Mouse (Mus musculus) heart, embryonic 14.5 days (tissue): Measurements from ENCODE around the gene Sgms1. TPM values are rescaled to one million over a fixed set of nuclear protein-coding genes. Genes with fewer than 3 reads are reported as not detected.
A peak's percentile ranks its signal among the peaks of the same experiment; 100 is the strongest.
"Not testable (repeated sequence)": the region's sequence is repeated elsewhere in the genome, so short reads cannot be mapped to it uniquely, and the experiment has no call there.

Source experiments
- ATAC-seq: fragments of 200-750 bp; cut with Nextera tagmentation; 2 replicates; pipeline ENCODE4 v1.8.0; 2017; ENCODE audit warnings: low read depth, moderate TSS enrichment; ENCODE audit not compliant: insufficient number of reproducible peaks, insufficient read depth, low FRiP score
- H3K27ac ChIP-seq, 2 experiments: fragments of 200-500 bp in 1 of 2; fragments of 300-500 bp in 1 of 2; sonication (generic) in 1 of 2; replicated peaks in 1 of 2; 2 replicates each; pipeline ENCODE4 v1.5.1; 2012 to 2014; ENCODE audit warnings: low read depth in 2 of 2, low read length in 2 of 2, control low read depth in 1 of 2, mild to moderate bottlenecking in 1 of 2, mixed read lengths in 1 of 2; ENCODE audit not compliant: control insufficient read depth in 1 of 2, insufficient read depth in 1 of 2
- H3K27me3 ChIP-seq: fragments of 300-500 bp; sonication (generic); 2 replicates; pipeline ENCODE4 v1.6.1; 2014; ENCODE audit warnings: mild to moderate bottlenecking, low read length, control low read depth; ENCODE audit not compliant: control insufficient read depth, insufficient read depth
- H3K36me3 ChIP-seq: fragments of 300-500 bp; sonication (generic); 2 replicates; pipeline ENCODE4 v1.6.1; 2014; ENCODE audit warnings: mild to moderate bottlenecking, control low read depth, low read length, mixed read lengths; ENCODE audit not compliant: control insufficient read depth, insufficient read depth
- H3K4me1 ChIP-seq, 2 experiments: fragments of 200-500 bp in 1 of 2; fragments of 300-500 bp in 1 of 2; sonication (generic) in 1 of 2; 2 replicates each; pipeline ENCODE4 v1.6.1; 2012 to 2014; ENCODE audit warnings: low read length in 2 of 2, control low read depth in 1 of 2, mixed read lengths in 1 of 2; ENCODE audit not compliant: control insufficient read depth in 2 of 2, insufficient read depth in 2 of 2
- H3K4me2 ChIP-seq: fragments of 300-500 bp; sonication (generic); 2 replicates; pipeline ENCODE4 v1.6.1; 2014; ENCODE audit warnings: mild to moderate bottlenecking, low read length
- H3K4me3 ChIP-seq, 2 experiments: fragments of 200-500 bp in 1 of 2; fragments of 300-500 bp in 1 of 2; sonication (generic) in 1 of 2; 2 replicates each; pipeline ENCODE4 v1.5.1; 2012 to 2014; ENCODE audit warnings: low read length in 2 of 2, mild to moderate bottlenecking in 2 of 2, control low read depth in 1 of 2, low read depth in 1 of 2, moderate library complexity in 1 of 2; ENCODE audit not compliant: control insufficient read depth in 1 of 2, insufficient read depth in 1 of 2
- H3K9ac ChIP-seq: fragments of 300-500 bp; sonication (generic); 2 replicates; pipeline ENCODE4 v1.6.1; 2014; ENCODE audit warnings: mild to moderate bottlenecking, low read length
- H3K9me3 ChIP-seq: fragments of 300-500 bp; sonication (generic); 2 replicates; pipeline ENCODE4 v1.6.1; 2016; ENCODE audit warnings: low read length, control low read depth; ENCODE audit not compliant: control insufficient read depth
- WGBS: fragments of 180-500 bp; shearing (Covaris S2); extraction: QIAGEN DNeasy Blood & Tissue Kit; methylation state at CpG from one replicate; pipeline ENCODE4 v1.1.7; 2014; 5-methylcytosine and 5-hydroxymethylcytosine counted together
- polyA plus RNA-seq: library from polyadenylated mRNA; unstranded; fragments of >200 nt; fragmentation: Nextera tagmentation; extraction: Ambion mirVana; gene quantifications from 2 replicates; pipeline ENCODE4 v1.2.1, GENCODE M21; 2014

The Sgms1 gene
- polyA plus RNA-seq, 1 experiment from 2014 or later, result 41.3 TPM

GRCm38 (mm10) chr19:32322429-32323035, 67.0 kb downstream of the Sgms1 start:
- no peaks in the 10 kb centered on the region for H3K27me3 ChIP-seq
- H3K27ac ChIP-seq, result peak overlapping the region; percentile 49 to 51; a peak in 2 of 4 replicates
- no peaks in the 10 kb centered on the region for H3K36me3 ChIP-seq
- WGBS, result 24% methylated on average over 3 of the region's 3 CpGs
- no peak overlapping the region for H3K4me2 ChIP-seq
- 0 out of 2 replicates have a peak overlapping the region, but pooled peaks have one; percentile 27 for H3K9ac ChIP-seq
- ATAC-seq, result no peak
- no peaks in the 10 kb centered on the region for H3K9me3 ChIP-seq
- no peak overlapping the region for H3K4me3 ChIP-seq
- H3K4me1 ChIP-seq, result peaks cover 22 to 46% of the 10 kb centered on the region in 2 experiments

- no peak overlapping the region for H3K4me2 ChIP-seq
- no peak overlapping the region for H3K27ac ChIP-seq
- no peak overlapping the region for H3K9ac ChIP-seq
- 61% methylated on average over 4 of the region's 4 CpGs for WGBS
- peaks cover 9 to 27% of the 10 kb centered on the region in 2 experiments for H3K4me1 ChIP-seq
- H3K27me3 ChIP-seq, result no peaks in the 10 kb centered on the region
- H3K9me3 ChIP-seq, result no peaks in the 10 kb centered on the region
- H3K4me3 ChIP-seq, result no peak overlapping the region
- H3K36me3 ChIP-seq, result no peaks in the 10 kb centered on the region
- no peak for ATAC-seq
Observed at GRCm38 (mm10) chr19:32320366-32320666, 69.2 kb downstream of the Sgms1 start.

- Histone ChIP-seq H3K9ac (no peak overlapping the region), H3K4me1 (peaks cover 5 to 21% of the 10 kb centered on the region in 2 experiments), H3K27me3 (no peaks in the 10 kb centered on the region), H3K4me2 (no peak overlapping the region), H3K4me3 (no peak overlapping the region), H3K27ac (no peak overlapping the region), H3K36me3 (no peaks in the 10 kb centered on the region), H3K9me3 (no peaks in the 10 kb centered on the region)
- 80% methylated on average over 12 of the region's 12 CpGs for WGBS
- no peak for ATAC-seq
Observed at GRCm38 (mm10) chr19:32319531-32320365, 69.8 kb downstream of the Sgms1 start.

GRCm38 (mm10) chr19:32319057-32319456, 70.5 kb downstream of the Sgms1 start:
- Histone ChIP-seq H3K4me1 (peaks cover 5 to 18% of the 10 kb centered on the region in 2 experiments), H3K9ac (no peak overlapping the region), H3K27ac (no peak overlapping the region), H3K9me3 (no peaks in the 10 kb centered on the region), H3K4me2 (no peak overlapping the region), H3K27me3 (no peaks in the 10 kb centered on the region), H3K4me3 (no peak overlapping the region), H3K36me3 (no peaks in the 10 kb centered on the region)
- WGBS, result 47% methylated on average over 1 of the region's 1 CpGs
- ATAC-seq, result no peak

GRCm38 (mm10) chr19:32317347-32317746, 72.2 kb downstream of the Sgms1 start:
- H3K9ac ChIP-seq, H3K4me3 ChIP-seq, H3K4me2 ChIP-seq, ATAC-seq, H3K9me3 ChIP-seq, H3K27me3 ChIP-seq, H3K36me3 ChIP-seq, H3K27ac ChIP-seq: not testable (repeated sequence)
- 92% methylated on average over 1 of the region's 1 CpGs for WGBS
- H3K4me1 ChIP-seq, result peaks cover 2 to 14% of the 10 kb centered on the region in 2 experiments

- no peak overlapping the region for H3K4me2 ChIP-seq
- no peak overlapping the region for H3K4me3 ChIP-seq
- H3K9me3 ChIP-seq, result no peaks in the 10 kb centered on the region
- no peaks in the 10 kb centered on the region for H3K27me3 ChIP-seq
- H3K9ac ChIP-seq, result no peak overlapping the region
- ATAC-seq, result no peak
- 89% methylated on average over 4 of the region's 4 CpGs for WGBS
- H3K36me3 ChIP-seq, result no peaks in the 10 kb centered on the region
- H3K27ac ChIP-seq, result no peak overlapping the region
- H3K4me1 ChIP-seq, result no peaks in the 10 kb centered on the region
Observed at GRCm38 (mm10) chr19:32313304-32313703, 76.2 kb downstream of the Sgms1 start.

- H3K4me1 ChIP-seq, result no peaks in the 10 kb centered on the region
- H3K36me3 ChIP-seq, result no peaks in the 10 kb centered on the region
- 90% methylated on average over 5 of the region's 5 CpGs for WGBS
- no peak overlapping the region for H3K4me2 ChIP-seq
- H3K4me3 ChIP-seq, result no peak overlapping the region
- H3K27me3 ChIP-seq, result no peaks in the 10 kb centered on the region
- no peak overlapping the region for H3K9ac ChIP-seq
- no peaks in the 10 kb centered on the region for H3K9me3 ChIP-seq
- no peak for ATAC-seq
- no peak overlapping the region for H3K27ac ChIP-seq
Observed at GRCm38 (mm10) chr19:32311762-32312161, 77.8 kb downstream of the Sgms1 start.
